Mouse (Mus musculus): ENCODE data around the gene 4930578C19Rik. TPM values are rescaled to one million over a fixed set of nuclear protein-coding genes. Genes with fewer than 3 reads are reported as not detected.

4930578C19Rik gene
- polyA plus RNA-seq (2012; ENCODE audit: low replicate concordance), result not detected in 2 replicates

DNA sequence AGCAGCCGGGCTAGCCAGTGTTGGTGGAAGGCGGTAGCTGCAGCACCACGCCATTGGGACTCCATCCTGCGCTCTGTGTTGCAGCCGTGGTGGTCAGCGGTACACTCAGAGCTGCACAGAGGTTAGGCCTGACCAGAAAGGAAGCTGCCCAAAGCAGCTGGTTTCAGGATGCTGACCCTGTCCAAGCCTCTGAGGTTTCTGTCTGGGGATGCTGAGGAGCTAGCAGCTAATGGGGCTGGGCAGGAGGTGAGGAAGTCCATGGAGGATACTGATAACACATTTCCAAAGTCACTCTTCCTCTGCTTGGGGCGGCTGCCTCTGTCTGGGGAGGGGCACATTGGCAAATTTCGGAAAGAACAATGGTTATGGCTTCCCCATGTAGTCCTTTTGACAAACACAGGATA lies at the start of gene 4930578C19Rik:
TSS of gene 4930578C19Rik (minus strand) at position 200 of the 404 bp plus-strand sequence.

All from leukemia stem cell, adult 10-12 weeks (primary cell).